Mouse (Mus musculus): ENCODE results near the gene Mlst8.

GRCm38 (mm10) chr17:24514270-24515257 lies 35.7 kb upstream of the Mlst8 start:
- TF ChIP-seq POLR2A (IDR thresholded peaks at IDR 0.05; ENCODE audit: low read depth, low read length) (no peak), CTCF (IDR thresholded peaks at IDR 0.05; ENCODE audit: extremely low read depth, insufficient read length, insufficient replicate concordance, low read depth, low read length) (no peak)
